Mouse (Mus musculus) embryo, embryonic 11.5 days (tissue): ENCODE results near the gene Pik3ap1.
"Not testable (repeated sequence)": the region's sequence is repeated elsewhere in the genome, so short reads cannot be mapped to it uniquely, and the experiment has no call there.

Source experiments
- DNase-seq: peaks from one replicate; pipeline ENCODE4 v3.0.0-alpha.2; 2012; ENCODE audit warnings: low read depth, low spot score

The Pik3ap1 gene

DNA sequence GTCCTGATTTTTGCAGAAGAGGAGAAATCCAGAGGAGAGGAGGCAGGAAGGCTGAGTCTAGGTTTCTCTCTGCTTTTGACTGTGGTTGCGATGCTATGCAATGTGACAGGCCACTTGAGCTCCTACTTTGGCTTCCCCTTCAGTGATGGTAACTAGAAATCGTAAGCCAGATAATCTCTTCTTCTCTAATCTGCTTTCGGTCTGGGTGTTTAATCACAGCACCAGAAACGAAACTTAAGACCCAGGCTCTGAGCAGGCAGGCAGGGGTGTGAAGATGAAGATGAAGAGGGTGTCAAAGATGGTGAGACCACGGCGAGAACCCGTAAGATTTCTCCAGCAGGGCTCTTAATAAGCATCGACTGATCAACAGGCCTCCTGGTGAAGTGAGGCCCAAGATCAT is 51.9 kb downstream of the Pik3ap1 start:
- no peak for DNase-seq

DNA sequence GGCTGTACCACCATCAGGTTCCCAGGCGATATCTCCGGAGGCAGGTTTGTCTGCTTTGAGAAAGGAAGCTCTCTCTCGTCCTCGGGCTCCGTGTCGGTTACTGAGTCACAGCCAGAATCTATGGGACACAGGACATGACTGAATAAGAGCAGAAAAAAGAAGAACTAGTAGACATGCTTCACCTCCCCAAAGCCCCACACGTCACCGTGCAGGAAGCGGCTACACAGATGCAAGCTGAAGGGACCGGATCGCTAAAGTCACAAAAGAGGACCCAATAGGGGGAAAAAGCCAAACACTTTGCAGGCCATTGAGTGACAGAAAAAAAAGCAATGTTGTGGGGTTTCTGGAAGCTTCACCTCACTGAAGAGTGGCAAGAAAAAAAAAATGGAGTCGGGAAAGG is 52.7 kb downstream of the Pik3ap1 start:
- no peak for DNase-seq

DNA sequence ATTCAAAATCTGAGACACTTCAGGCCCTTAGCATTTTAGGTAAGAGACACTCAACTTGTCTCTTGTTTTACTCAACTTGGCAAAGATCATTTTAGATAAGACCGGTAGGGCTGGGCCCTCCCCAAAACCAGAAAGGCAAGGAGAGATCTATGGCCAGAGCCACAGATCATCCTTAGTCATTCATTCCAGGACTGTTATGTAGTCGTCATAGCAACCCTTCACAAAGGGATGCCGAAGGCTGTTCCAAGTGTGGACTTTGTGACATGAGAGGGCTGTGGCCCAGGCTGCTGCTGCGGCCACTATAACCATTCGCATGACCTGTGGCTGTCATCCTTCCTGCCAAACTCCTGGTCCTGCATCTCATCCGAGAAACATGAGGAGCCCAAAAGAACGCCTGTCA is 54.5 kb downstream of the Pik3ap1 start:
- no peak for DNase-seq

DNA sequence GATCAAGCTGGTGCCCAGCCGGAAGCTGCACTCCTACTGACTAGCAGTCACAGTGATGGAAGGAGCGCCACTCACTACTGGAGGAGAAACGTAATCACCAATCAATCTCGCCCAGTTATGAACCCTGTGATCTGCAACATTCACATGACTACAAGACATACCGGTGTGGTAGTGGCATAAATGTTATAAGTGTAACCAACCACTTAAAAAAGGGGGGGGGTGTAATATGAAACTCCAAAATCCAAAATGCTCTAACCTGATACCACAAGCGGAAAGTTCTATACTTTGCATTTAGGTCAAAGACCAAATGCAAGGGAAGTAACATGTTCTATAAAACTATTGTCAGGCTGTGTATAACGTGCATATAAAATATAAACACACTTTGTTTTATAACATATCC is 54.9 kb downstream of the Pik3ap1 start:
- DNase-seq = no peak

DNA sequence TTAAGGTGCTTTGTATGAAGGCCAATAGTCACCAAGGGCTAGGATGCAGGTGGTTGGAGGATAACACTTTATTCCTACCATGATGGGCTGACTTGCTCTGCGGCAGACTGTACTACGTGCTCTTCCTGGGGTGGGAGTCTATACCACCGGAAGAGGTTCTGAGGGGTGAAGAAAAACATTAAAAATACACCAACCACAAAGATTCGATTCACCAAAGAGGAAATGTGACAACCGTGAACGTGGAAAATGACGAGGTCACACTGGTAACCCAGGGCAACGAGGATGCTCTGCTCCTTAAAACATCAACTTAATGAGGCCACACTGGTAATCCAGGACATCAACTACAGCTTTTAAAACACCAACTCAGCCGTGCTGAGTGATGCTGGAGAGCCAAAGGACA is 56.2 kb downstream of the Pik3ap1 start:
- no peak for DNase-seq

DNA sequence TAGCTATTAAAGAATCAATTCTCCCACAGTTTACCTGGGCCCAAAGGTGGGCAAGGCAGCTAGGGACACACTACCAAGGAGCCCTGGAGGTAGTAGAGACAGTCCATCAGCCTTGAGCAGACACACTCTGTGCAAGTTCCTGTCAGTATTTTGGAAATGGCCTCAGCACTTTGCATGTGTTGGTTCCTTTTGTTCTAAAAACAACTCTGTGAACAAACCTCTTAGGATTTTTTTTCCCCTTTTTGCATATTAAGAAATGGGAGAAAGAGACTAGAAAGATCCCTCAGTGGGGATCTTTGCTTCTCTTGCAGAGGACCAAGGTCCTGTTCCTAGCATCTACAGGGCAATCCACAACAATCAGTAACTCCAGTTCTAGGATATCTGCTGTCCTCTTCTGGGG is 61.1 kb downstream of the Pik3ap1 start:
- no peak for DNase-seq

DNA sequence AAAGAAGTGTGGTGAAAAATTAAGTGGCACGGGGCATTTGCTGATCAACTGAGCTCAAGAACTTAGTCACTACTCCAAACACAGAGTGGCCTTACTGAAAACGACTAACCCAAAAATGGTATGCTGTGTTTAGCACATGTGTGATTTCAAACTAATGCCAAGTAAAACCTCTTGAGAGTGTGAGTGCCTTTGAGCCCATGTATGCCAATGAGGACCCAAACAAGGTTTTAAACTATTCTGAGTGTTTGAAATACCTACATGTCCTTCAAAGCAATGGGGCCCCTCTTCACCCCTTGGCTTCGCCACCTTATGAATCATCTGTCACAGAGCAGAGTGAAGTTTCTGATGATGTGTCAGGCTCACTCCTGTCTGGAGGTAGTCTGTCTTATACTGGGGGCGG is 61.8 kb downstream of the Pik3ap1 start:
- DNase-seq = no peak

DNA sequence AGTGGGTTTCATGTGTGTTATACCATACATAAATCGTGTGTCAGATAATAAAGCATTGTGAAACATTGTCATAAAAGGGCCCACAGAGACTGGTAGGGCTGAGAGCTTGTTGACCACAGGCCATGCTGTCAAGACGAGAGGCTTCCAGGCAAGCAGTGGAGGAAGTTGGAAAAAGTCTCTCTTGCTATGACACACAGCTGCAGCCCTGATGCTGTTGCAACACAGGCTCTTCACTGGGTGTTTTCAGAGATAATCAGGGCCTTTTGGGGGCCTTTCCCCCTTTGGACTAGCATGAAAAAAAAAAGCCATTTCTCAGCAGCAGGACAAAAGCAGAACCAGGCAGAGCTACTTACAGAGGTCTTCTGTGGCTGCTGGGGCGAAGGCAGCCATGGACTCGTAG is 63.8 kb downstream of the Pik3ap1 start:
- no peak for DNase-seq

DNA sequence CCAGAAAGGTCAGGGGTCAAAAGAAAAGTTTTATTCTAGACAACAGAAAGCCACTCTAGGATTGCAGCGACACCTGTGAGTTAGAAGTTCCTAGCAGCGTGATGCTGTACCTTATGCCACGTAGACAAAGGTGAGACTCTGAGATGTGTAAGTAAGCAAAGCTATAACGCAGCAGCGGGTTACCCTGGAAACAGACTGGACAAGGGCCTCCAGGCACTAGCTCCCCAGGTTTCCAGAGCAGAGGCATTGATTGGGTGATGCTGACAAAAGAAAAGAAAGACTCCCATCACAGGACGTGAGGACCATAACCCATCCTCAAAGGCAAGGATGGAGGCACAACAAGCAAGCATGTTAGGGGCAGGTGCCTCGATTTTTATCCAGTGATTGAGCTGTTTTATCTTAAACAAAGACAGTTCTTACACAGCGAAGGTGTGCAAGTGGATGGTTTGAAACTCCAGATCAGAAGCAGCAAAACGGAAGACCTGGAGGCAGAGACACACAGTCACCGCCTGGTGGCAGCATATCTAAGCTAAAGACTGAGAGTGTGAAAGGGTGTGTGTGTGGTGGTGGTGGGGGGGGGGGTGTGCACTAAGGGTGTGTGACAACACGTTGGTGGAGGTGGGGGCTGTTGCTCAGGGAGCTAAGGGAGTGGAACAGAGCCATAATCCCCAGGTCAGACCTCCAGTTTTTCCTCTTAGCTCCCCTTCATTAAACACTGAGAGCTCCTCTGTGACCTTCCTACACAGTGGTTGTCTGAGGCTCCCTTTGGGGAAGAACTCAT is 67.4 kb downstream of the Pik3ap1 start:
- peak; percentile 34 for DNase-seq

DNA sequence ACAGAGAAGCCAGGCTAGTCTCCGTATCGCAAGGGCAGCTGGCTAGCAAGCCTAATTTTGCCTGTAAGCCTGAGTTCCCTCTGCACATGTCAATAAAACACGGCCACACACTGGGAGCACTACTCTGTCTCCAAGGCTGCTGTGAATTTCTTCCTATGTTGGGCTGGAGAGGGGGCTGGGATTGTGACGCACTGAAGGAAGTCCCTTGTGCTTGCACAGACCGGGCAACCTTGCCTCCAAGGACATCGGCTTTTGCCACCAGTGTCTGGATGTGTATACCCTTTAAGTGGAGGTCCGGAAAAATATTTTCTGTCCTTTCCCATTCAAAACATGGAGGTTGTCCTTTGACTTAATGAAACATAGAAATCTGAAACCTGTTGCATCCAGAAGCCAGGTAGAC is 70.2 kb downstream of the Pik3ap1 start:
- no peak for DNase-seq

DNA sequence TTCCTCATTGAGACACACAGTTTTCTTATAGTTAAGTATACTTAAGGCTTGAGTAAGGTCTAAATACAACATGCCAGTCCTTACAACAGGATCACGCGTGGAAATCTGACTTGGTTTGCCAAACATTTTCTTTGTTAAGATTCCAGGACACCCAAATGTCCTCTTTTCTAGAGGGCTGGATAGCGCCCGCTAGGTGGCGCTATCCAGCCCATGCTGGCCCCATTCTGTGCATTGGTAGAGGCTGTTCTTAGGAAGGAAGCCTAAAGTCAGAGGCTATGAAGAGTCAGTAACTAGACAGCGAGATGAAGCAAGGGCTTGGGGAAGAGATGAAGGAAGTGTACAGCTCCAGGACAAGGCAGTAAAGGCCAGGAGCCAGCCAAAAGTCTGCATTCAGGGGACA is 71.2 kb downstream of the Pik3ap1 start:
- no peak for DNase-seq

DNA sequence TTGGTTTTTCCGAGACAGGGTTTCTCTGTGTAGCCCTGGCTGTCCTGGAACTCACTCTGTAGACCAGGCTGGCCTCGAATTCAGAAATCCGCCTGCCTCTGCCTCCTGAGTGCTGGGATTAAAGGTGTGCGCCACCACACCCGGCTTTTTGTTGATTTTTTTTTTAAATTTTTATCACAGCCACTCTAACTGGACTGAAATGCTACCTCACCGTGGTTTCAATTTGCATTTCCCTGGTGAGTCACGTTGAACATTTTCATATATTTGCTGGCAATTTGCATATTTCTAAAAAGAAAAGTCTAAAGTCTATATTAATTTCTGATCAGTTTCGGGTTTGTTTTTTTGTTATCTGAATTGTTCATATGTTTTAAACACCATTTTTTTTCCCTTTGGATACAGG is 72.3 kb downstream of the Pik3ap1 start:
- DNase-seq = not testable (repeated sequence)

DNA sequence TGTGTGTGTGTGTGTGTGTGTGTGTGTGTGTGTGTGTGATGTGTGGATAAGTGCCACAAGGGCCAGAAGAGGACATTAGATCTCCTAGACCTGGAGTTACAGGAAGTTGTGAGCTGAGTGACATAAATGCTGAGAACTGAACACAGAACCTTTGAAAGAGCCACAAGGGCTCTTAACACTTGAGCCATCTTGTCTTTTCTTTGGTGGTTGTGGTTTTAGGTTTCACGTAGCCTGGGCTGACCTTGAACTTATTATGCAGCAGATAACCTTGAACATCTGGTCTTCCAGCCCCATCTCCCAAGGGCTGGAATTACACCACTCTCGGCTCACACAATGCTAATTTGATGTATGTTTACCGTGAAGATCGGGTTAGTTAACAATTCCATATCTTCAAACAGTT is 72.9 kb downstream of the Pik3ap1 start:
- no peak for DNase-seq

DNA sequence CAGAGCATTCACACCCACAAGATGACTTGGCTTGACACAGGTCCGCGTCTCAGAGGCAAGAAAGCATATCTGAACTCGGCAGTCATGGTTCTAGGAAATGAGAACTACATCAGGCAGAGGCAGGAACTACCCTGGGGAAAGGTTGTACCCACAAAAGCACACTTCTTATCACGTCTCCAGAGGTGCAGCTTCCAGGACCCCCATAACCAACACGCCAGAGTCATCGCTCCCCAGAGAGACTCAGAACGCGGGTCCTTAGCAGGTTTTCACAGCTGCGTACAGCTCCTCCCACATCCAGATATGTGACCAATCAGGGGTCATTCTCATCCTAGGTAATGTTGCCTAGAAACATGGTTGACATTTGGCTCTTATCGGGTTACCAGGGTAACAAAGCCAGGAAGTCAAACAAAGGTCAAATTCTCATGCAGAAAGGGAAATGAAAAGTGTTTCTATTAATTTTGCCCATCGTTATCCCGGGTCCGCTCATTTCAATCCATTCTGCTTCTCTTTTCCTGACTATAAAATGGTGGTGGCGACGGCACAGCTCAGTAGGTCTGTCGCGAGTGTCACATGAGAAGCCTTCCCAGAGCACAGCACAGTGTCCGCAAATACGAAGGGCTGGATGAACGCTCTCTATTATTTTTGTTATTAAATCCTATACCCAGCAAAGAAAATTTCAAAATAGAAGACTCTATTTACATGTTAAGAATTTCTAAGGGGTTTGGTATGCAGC is 73.8 kb downstream of the Pik3ap1 start:
- peak; percentile 38 for DNase-seq

DNA sequence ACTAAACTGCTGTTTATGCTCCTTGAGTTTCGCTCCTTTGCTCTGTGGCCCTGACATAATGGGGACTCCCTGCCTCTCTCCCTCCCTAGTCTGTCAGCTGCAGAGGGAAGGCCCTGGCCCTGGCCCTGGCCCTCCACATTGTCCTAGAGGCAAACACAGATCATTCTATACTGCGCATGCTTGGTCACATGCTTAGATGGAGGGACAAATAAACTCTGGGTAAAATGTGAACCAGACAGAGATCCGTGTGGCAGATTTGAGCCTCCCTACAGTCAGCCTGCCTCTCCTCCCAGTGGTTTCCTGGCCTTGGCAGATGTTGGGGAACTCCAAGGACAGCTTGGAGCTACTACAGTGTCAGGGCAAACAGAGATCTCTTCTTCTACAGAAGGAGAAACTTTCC is 81.0 kb downstream of the Pik3ap1 start:
- no peak for DNase-seq

DNA sequence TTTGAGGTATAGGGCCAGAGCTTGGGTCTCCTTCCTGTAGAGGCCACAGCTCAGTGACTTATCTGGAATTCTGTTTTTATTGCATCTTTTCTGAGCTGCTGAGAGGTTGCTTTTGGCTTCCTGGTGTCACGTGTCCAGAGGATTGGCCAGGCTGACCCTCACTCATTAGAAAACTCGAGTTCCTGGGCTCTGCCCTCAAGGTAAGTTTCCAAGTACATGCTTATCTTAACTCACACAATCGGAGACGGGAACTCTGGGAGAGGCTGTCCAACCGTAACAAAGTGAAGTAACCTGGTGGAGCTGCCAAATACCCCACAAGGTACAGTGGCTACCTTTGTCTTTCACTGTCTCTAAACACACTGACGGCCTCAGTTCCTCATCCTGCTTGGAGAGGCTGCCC is 81.5 kb downstream of the Pik3ap1 start:
- no peak for DNase-seq

DNA sequence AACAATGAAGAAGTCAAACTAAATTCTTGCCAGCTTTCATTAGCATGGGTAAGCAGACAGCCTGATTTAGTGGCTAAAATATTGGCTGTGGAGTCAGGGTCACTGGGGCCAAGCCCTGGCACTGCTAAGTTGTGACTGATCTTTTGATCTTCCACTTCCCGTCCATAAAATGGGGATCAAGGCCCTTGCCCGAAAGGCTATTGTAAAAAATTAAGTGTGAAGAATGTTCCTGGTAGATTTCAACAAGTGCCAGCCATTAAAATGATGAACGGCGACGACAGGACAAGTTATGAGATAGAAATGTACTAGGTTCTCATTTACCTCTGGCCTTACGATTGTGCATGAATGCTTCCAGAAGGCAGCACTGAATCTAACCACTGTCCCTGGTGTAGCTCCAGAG is 83.0 kb downstream of the Pik3ap1 start:
- peak; percentile 39 for DNase-seq

DNA sequence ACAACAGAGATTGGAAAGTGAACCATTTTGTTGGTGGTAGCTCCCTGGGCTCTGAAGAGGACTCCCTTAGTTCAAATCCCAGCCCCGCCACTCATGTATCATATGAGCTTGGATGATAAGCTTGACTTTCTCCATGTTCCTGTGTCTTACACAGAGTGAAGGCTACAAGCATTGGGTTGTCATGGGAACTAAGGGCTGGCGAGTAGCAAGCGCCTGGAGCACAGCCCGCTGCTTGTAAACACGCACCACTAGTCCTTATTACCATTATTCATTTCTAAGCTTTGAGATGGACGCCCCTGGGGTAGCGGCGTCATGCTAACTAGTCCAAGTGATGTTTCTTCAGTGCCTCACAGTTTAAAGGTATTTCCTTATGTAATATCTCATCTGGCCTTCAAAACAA is 85.5 kb downstream of the Pik3ap1 start:
- DNase-seq = no peak

DNA sequence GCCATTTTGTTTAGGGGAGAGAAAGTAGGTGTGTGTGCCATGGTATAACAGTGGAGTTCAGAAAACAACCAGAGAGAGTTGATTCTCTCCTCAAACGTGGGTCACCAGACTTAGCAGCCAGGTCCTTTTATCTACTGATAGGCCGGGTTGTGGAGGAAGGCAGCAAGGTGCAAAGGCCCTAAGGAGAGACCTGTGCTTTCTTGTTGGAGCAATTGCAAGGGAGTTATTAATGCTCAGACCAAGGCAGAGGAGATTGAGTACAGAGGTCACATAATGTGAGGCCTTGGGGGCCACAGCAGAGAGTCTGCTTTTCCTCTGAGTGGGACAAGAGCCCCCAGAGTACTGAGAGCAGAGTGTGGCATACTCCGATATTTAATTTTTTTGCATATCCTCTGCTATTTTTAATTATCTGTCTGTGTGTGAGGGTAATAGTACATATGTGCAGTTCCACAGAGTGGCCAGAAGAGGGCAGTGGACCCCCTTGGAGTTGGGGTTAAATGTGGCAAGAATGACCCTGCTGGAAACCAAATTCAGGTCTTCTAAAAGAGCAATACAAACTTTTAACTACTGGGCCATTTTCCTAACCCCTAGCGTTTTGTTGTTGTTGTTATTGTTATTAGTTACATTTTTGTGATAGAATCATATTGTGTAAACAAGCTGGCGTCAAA is 93.8 kb downstream of the Pik3ap1 start:
- no peak for DNase-seq

DNA sequence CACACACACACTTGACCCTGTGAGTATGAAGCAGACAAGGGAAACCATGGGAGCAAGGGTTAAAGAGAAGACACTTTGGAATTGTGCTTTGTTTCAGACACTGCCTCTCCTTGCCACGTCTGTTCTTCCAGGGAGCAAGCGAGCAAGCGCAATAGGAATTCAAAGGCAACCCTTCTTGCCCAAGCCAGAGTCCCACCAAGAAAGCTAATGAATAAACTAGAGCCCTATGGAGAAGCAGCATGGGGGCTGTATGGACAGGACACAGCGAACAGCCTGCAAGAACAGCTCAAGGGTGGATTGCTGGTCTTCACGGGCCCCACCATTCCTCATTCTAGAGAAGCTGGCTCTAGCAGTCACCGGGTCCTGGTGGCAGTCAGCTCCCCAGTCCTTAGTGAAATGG is 96.3 kb downstream of the Pik3ap1 start:
- no peak for DNase-seq

DNA sequence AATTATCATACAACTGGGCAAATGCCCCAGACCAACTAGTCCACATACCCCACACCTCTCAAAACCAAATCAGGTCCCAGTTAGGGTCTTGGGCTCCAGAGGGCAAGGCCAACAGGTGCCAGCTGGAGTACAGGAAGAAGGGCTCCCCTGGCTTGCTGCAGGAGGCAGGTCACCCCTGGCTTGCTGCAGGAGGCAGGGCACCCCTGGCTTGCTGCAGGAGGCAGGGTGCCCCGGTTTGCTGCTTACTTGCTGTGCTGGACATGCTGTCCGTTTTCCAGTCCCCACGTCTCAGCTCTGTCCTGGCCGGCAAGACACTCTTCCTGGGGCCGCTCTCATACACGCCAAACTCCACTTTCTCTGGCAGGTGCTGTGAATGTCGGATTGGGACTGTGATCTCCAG is 97.7 kb downstream of the Pik3ap1 start:
- DNase-seq = no peak

DNA sequence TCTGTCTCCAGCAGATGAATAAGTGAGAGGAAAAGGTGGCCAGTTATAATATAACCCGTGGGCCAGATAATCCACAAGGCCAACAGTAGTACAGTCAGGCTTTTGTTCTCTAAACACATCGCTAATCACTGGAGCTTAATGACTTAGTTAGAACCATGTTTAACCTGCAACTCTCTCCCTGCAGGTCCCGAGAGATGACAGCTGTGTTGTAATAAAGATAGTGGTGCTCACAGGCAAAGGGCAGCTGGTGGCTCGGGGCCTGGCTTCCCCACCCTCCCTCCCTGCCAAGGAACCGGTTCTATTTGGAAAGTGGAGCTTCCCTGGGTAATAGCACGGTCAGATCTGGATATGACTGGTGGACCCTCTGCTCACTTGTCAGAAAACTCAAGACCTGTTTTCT is 100.4 kb downstream of the Pik3ap1 start:
- DNase-seq = no peak

DNA sequence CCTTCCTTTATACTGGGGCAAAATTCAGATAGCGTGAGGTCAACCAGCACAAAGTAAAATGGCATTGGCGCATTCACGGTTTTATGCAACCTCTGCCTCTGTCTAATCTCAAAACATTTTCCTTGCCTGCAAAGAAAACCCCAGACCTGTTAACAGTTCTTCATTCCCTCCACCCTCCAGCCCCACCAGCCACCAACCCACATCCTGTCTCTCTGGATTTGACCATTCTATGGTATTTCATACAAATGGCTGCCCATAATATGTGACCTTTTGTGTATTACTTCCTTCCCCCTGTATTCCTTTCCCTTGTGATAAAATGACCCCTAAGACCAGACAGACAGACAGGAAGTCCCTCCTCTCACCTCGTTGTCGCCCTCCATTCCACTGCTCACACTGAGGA is 102.2 kb downstream of the Pik3ap1 start:
- DNase-seq = no peak
